Mouse (Mus musculus) right cerebral cortex, postnatal 10 days (tissue): ENCODE data around the gene R3hdml.
"Not testable (repeated sequence)": the region's sequence is repeated elsewhere in the genome, so short reads cannot be mapped to it uniquely, and the experiment has no call there.

Experiments used
- DNase-seq, 2 experiments: peaks; one replicate each; pipeline ENCODE4 v3.0.0; 2021; ENCODE audit warnings: low spot score in 2 of 2

The R3hdml gene

DNA sequence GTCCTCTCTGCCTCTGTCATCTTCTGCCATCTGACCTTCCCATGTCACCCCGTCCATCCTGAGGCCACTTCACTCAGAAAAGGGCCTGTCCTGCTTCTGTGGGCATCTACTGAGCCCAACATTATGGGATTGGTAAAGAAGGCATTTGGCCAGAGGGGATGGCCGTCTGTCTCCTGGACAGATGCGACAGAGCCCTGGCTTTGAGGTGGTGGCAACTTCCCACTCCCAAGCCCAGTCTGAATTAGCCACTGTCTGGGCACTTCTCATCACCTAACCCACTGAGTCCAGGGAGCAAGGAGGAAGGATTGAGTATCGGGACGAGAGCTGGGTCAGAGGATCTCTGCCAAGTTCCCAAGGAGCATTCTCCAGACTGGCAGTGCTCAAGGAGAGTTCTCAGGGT is at the start of gene R3hdml:
TSS of gene R3hdml (plus strand) at position 301 of the 400 bp plus-strand sequence.
- no peak for DNase-seq

DNA sequence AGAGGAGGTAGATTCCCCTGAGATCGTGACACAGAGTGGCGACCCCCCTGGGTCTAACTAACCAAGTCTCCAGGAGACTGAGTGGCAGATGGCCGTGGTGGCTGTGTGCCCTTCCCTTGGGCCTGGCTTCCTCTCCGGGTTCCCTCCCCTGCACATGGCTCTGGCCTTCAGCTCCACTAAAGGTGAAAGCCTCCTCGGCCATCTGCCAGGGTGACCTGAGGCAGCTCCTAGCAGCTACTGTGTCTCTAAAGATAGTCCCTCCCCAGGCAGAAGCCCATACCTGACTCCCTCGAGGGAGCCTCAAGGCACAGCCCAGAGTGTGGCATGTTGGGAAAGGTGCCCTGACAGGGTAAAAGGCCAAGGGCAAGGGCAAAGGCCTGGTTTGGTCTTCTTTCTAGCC is 48.6 kb upstream of the R3hdml start:
- DNase-seq, result no peak

DNA sequence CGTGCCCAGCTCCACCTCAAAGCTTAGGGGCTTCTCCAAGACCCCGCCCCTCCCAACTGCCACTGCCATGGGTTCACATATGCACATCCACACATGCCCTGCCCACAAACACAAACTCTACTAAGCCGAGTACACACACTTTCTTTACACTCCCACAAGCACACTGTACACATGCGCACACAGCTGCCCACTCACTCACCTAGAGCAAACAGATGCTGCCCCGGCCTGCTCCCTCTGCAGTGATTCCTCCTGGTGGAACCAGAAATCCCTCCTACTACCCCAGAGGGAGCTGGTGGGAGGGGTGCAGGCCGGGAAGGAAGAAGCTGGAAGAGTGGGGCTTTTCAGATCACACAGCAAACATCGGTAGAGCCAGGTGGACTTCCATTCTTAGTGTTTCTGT is 48.1 kb upstream of the R3hdml start:
- no peak for DNase-seq

DNA sequence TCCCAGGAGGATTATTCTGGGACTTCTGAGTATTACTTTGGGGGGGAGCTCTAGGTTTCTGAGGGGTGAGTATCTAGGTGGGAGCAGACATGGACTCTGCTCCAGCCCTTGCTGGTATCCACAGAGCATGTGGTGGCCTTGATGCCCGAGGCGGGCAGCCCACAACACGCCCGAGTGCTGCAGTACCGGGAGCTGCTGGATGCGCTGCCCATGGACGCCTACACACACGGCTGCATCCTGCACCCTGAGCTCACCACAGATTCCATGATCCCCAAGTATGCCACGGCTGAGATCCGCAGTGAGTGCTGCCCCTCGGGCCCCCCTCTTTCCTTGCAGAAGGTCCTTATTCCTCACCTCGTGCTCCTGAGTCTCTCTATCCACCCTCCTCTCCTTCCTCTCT is 44.7 kb upstream of the R3hdml start:
- no peak for DNase-seq

DNA sequence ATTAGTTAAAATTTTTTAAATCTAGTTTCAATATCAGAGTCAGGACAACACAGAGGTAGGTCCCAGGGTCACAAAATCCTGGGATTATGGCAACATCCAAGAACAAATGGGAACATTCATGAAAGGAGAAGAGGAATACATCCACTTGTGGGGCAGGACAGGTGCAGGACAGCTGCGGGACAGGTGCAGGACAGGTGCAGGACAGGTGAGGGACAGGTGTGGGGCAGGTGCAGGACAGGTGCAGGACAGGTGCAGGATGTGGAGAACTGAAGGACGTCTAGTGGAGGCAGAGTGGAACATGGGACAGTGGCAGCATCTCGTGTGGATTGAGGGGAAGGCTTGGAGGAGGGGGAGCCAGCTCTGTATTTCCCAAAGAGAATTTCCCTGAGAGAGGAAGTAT is 42.8 kb upstream of the R3hdml start:
- DNase-seq, result no peak

DNA sequence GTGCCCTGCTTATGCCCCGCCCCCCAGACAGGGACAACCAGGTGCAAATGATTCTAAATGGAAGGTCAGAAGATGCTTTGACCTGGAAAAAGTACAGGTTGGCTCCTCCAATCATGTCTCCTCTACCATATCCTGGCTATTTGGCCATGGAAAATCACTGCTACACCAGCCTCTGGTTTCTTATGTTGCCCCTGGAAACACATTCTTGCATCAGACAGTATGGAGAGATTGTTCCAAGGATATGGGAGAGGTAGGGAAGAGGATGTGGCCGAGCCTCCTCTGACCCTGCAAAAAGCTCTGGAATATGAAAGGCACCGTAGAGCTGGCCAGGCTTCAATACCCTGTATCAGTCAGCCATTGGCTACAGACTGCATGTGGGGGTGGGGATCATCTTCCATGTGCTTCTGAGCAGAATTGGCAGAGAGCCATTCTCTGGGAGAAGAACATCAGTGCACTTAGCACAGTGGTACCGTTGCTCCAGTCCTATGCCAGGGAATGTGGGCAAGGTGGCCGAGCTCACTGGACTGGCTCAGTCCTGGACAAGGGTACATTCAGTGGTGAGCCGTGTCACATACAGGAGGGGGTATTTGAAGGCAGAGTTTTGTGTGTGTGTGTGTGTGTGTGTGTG is 41.3 kb upstream of the R3hdml start:
- DNase-seq, result peak; percentile 72 to 78

DNA sequence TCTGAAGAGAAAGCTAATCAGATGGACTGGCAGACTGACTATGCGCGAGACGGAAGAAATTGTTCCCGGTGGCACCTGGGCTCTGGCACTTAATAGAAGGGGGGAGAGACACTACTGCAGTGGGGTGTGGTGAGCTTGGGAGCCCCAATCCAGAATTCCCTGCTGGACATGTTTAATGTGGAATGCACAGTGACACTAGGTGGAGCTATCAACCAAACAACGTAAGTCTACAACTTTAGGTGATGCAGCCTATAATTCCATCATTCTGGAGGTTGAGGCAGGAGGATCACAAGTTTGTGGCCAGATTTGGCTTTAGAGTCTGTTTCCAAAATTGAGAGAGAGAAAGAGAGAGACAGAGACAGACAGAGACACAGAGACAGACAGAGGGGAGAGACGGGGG is 39.4 kb upstream of the R3hdml start:
- DNase-seq, result no peak

DNA sequence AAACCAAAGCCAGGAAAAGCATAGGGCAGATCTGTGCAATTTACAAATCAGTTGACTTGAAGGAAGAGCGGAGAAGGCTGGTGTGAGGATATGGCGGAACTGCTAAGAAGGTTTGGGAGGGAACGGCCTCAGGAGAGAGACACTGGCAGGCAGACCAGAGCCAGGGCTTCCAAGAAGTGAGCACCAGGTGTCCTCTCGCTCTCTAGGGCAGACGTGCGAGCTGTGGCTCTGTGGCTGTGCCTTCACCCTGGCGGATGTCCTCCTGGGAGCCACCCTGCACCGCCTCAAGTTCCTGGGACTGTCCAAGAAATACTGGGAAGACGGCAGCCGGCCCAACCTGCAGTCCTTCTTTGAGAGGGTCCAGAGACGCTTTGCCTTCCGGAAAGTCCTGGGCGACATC is 38.7 kb upstream of the R3hdml start:
- DNase-seq, result no peak

DNA sequence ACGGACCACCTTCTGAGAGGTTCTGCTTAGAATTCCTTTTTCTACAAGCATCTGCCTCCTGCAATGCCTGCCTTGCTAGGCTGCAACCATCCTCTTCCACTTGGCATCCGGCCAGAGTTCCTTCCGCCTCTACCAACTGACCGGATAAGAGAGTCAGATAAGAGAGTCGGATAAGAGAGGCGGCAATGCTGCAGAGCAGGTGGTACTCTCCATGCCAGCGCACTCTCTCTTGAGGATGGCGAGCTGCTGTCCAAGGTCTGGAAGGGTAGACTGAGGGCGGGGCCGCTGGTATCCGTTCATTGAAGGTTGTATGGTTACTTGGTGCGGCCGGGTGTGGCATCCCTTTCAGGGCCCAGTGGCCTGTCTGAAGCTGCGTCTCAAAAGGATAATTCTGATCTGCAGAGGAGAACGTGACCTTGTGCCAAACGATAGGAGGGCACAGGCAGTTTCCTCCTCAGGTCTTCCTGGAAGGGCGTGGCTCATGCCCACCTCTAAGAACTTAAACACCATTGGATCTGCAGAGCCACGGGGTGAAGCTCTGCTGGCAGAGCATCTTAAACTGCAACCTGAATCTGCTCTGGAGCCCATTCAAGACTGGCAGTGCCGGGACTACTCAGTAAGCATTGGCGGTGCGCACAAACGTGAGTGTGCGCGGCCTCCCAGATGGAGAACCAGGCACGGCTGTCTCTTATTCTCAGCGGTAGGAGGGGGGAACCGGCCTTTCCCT is 33.4 kb upstream of the R3hdml start:
- DNase-seq, result no peak

DNA sequence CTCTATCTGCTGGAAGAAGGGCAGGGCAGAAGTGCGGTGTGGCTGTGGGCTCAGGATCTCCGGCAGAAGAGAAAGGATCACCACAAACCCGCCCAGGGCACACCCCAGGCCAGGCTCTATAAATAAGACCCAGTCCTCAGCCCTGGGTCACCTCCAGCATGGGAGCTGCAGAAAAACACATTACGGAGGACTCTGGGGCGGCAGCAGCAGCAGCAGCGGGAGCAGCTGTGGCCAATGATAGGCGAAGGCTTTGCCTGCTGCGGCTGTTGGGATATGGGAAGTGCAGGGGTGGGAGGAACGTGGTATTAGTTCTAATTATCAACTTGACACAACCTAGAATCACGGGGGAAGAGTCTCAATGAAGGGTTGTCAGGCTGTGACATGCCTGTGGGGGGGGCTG is 32.7 kb upstream of the R3hdml start:
- no peak for DNase-seq

DNA sequence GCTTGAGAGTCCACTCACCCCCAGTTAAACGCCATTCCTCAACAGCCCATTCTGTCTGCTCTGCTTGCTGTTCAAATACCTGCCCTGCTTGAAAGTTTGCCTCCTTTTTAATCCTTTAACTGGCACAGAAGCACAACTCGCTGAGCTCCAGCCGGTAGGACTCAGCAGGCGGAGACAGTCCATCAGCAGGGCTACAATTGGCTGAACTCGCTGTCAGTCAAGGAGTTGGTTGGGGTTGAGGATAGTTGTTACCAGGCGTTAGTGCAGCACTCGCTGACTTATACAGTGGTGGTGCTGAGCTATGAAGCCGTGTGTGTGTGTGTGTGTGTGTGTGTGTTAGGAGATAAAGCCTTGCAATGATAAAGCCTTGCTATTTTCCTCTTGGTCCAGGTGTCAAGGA is 31.5 kb upstream of the R3hdml start:
- no peak for DNase-seq

DNA sequence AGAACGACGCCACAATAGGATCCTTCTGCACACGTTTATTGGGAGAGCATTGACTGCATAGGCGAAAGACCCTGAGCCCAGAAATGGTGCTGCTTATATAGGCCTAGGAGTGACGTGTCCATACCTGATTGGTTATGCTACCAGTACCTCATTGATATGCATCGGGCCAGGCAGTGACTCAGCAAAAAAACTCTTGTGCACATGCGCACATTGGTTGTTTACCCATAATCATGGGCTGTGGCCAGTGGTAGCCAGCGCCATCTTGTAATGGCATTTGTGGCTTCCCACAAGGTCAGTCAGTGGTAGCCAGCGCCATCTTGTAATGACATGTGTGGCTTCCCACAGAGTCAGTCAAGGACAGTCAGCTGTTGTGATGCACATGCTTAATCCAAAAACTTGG is 30.8 kb upstream of the R3hdml start:
- not testable (repeated sequence) for DNase-seq

DNA sequence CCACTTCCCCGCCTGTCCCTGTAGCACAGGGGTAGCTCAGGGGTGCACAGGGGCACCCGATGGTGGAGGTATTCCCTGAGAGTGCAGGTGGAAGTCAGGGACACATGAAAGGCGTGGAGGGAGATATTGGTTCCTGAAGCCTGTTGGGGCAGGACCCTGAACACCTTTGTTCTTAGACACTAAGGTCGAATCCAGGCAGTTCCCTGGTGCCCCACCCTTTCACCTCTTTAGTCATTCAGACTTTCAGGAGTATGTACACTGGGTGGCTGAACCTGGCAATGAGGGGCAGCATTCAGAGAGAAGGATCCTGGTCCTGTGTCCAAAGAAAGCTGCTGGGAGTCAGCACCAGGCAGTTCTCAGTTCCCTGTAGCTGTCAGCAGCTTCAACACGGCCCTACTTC is 29.7 kb upstream of the R3hdml start:
- no peak for DNase-seq

DNA sequence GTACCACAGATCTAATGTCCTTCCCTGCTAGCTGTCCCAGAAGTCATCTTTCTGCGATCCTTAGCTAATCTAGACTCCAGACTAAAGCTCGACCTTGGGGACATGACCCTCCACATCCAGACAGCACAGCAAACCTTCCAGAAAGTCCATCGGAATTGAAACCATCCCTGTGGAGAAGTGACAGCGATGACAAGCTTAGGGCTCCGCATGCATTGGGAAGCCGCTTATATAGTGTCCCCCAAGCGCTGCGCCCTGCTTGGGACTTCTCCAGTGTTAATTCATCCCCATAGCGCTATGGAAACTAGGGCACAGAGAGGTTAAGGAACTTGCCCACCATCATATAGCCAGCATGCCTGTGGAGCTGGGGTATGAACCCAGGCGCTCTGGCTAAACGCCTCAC is 29.3 kb upstream of the R3hdml start:
- no peak for DNase-seq

DNA sequence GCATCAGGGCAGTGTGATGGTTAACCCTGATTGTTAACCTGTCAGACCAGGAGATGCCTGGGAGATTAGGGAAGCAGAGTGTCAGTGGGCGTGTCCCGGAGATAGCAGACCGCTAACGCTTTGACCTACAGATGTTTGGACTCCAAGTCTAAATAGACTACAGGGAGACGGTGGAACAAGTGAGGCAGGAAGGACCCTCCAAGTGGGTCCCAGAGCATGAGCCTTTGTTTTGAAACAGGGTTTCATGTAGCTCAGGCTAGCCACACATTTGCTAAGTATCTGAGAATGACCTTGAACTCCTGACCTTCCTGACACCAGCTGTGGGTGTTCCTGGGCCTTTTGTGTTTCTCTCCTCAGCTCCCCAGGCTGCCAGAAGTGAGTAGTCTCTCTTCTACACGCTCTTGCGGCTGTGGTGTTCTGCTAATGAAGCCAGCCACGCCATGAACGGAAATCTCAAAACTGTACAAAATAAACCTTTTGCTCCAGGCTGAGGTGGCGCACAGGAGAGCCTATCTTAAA is 28.8 kb upstream of the R3hdml start:
- no peak for DNase-seq

DNA sequence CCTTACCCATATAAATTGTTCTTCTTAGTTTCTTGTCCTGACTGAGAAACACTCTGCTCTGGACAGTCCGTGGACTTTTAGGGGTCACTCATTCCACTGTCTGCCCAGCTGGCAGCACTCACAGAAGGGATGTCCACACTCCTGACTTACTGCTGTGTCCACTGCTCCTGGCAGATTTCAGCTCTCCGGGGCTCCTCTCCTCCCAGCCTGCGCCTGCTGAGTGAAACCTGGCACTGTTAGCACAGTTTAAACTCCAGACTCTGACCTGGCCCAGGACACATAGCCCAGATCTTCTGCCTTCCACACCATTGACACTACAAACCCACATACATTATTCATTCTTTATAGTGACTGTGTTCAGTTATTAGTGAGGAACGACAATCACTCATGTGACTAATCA is 28.1 kb upstream of the R3hdml start:
- no peak for DNase-seq

DNA sequence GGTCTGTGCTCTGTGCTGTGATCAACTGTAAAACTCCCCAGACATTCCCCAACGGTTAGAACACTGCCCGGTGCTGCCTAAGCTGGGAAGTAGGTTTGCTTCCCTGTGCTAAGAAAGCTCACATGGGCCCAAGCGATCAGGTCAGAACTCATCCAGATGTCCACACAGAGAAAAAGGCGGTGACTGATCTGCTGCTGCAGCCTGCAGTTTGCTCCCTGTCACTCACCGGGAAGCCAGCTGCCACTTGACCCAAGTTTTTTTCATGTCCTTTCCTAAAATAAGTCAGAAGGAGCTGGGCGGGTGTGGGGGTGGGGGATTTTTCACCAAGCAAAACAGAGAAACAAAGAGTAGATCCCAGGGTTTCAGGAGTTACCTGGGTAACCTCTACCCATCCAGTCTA is 27.6 kb upstream of the R3hdml start:
- no peak for DNase-seq

DNA sequence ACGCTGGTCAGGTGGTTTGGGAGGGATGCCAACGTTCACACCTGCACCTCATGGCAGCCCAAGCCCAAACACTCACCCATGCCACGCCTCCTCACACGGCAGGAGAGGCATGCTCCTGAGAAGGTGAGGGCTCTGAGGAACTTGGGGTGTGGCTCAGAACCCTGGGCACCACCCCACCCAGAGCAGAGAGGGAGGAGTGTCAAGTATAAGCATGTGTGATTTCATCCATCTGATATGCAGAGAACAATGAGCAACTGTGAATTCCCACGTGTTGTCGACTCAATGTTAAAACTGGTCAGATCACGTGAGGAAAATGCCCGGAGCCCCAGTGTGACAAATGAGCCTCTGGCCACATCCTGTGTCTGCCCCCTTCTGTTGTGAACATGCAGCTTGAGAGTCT is 25.3 kb upstream of the R3hdml start:
- no peak for DNase-seq

DNA sequence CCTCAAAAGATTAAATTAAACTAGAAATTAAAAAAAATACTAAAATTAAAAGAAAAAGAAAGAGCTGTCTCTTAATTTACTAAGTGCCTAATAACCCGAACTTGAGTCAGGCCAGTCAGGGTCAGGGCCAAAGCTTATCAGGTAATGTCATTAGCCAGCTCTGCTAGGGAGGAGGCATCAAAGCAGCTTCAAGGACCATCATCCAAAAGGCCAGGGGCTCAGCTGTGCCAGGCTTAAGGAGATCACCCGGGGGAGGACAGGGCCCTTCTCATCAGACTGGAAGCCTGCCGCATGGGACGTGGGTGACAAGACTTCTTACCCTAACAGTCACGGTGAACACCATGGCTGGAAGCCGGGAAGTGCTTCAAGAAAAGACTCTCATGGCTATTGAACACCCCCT is 24.5 kb upstream of the R3hdml start:
- no peak for DNase-seq

DNA sequence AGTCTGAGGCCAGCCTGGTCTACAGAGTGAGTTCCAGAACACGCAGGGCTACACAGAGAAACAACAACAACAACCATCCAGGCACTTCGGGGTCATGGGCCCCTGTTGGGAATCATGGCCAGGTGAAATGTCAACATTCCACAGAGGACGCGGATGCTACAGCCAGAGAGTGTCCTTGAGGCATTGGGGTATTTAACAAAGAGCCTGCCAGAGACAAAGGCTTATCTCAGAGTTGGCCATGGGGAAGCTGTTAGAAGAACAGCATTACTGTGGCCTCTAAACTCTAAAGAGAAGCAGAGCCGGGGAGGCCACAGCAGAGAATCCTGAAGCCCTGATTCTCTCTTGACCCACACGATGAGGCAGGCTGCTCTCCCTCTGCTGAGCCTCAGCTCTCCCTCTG is 23.3 kb upstream of the R3hdml start:
- no peak for DNase-seq

DNA sequence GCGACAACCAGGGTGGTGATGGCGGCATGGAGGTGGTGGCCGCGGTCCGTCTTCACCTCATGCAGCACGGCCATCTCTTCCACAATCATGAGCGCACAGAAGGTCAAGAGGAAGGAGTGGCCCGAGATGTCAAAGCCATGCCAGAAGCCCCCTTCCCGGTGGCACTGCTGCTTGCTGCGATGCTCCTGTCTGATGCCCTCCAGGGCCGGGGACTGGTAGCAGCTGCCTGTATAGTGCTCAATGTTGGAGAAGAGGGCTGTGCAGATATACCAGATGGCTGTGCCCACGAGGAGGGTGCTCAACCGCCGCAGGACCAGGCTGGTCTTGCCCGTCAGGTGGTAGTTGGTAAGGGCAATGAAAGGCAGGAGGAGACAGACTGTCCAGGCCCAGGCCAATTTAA is 22.4 kb upstream of the R3hdml start:
- DNase-seq, result no peak

DNA sequence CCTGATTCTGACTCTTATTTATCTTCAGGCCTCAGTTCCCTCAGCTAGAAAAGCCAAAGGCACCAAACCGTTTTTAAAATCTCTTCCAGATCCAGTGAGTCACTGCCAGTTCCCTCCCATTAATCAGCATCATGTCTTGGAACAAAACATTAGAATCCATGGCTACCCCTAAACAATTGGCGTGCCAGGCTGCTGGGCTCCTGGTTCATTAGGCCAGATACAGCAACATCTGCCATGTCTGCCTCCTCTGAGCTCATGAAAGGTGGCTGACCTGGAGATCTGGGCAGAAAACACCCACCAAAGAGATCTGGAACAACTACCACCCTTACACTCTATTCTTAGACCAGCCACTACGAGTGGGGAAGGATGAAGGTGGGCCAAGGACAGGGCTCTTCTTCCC is 21.0 kb upstream of the R3hdml start:
- DNase-seq, result no peak

DNA sequence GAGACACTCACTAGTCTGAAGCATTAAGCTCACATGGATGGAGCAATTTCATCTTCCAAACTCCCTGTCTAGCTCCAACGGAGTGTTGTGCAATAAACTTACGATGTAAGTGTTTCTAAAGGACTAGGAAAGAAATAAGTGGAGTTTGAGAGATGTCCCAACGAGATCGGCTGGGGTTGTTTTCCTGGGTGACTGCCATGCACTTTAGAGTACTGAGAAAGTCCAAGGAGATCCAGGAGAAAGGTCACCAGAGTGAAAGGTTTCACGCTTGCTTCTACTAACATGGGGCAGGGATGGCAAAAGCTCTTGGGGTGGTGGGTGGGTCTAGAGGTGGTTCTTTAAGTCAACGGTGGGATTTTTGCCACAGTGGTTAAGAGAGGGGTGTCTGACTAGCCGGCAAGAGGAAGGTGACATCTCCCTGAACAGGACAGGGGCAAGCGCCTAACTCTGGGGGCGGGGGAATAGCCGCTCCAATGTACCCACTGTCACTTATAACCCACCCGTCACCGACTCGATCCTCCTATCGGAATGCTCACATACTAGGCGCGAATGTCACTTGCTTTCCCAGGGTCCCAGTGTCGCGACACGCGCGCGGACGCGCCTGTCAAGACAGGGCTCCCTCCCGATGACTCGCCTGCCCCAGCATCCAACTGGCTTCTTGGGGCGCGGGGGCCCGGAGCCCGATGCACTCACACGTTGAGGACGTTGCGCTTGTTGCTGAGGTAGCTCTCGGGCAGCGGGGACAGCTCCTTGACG is 20.2 kb upstream of the R3hdml start:
- DNase-seq, result no peak
